Mouse (Mus musculus): ENCODE results near the gene Nf1. TPM values are rescaled to one million over a fixed set of nuclear protein-coding genes. Genes with fewer than 3 reads are reported as not detected.
"Not testable (repeated sequence)": the region's sequence is repeated elsewhere in the genome, so short reads cannot be mapped to it uniquely, and the experiment has no call there.

Nf1 gene
- total RNA-seq (2021), result 10 to 100 TPM; 15.8 to 17.4 TPM
- long read RNA-seq, experiment 1, partial matches to known transcripts, result 0 of 1 reads
- long read RNA-seq, experiment 1, other reads (novel, unspliced or antisense), result 0 of 1 reads
- long read RNA-seq, experiment 2, partial matches to known transcripts, result 0 of 3 reads
- long read RNA-seq, experiment 2, other reads (novel, unspliced or antisense), result 3 of 3 reads

DNA sequence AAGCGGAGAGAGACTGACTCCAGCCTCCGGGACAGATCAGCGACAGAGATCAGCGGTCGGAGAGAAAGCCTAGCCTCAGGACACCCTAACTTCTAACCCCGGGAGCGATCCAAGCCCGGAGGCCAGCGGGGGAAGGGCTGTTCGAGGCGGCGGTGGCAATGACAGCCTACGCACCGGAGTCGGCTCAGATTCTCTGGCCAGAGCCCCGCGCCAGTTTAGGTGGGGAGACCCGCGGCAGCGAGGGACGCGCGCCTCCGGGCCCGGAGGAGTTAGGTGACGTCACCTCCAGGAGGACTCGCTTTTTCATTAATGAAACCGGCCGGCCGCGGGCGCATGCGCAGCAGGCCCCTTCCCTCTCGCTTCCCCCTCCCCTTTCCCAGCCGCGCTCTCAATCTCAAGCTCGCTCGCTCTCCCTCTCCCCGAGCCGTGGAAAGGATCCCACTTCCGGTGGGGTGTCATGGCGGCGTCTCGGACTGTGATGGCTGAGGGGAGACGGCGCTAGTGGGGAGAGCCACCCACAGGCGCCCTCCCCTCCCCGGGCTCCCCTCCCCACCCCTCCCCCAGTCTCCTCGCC lies at the start of gene Nf1:
Nf1 (plus strand) TSS at position 460 of the 574 bp plus-strand sequence.
- DNase-seq, result peak; percentile 94

DNA sequence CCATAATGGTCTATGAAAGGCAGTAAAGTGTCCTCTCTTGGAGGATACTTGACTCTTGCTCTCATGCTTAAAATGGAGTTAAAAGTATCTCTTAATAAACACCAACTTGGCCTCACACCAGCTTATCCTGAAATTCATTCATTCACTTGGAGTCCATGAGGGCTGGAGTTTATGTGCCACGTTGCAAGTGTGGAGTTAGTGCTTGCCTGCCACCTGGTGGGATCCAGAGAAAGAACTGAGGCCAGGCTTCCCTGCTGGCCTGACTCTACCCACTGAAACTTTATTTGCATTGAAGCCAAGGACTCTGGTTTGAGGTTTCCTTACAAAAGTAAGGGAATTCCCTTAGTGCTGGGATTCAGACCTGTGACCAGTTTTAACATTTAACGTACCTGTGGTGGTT lies 49.0 kb upstream of the Nf1 start:
- DNase-seq, result no peak

DNA sequence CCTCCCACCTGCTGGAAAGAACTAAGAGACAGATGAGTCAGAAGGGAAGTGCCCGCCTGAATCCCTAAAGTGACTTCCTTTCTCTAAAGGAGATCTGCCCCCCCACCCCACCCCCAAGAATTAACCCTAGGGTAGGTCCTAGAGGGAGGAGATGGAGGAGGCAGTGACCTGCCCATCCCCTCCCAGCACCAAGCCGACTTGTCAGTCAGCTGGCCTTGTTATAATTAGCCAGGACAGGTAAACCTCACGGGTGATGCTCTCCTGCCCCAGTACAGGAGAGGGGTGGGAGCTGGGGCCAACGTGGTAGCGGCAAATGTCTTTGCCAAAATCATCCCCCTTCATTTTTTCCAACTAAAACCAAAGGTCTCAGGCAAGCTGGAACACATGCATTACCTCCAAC lies 47.8 kb upstream of the Nf1 start:
- DNase-seq, result no peak

DNA sequence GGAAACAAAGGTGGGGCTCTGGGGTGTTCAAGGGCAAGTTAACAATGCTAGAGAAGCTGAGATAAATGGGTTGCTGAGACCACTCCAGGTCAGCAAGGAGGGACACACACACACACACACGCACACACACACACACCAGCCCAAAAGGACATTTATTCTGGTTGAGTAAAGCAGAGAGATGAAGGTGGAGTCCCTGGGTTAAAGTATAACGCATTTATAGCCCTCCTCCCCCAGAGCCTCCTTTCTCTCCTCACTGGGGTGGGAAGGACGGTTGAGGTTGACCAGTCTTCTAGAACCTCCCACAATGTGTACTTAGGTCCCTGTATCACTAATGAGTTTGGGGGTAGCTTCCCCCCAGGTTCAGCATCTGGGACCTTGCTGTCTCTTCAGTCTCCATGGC lies 47.4 kb upstream of the Nf1 start:
- no peak for DNase-seq

DNA sequence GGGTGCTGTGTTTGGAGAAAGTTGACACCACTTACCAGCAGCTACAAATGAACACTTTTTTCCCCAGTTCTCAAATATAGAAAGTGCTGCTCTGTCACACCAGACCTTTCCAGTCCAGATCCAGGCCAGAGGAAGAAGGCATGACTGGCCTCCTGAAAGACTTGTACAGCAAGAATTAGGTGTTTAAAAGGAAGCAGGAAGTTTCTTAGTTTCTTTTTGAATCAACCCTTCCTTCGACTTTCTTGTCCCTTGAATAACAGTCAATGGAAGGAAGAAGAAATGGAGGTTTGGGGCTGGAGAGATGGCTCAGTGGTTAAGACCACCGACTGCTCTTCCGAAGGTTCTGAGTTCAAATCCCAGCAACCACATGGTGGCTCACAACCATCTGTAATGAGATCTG lies 46.5 kb upstream of the Nf1 start:
- DNase-seq, result no peak

DNA sequence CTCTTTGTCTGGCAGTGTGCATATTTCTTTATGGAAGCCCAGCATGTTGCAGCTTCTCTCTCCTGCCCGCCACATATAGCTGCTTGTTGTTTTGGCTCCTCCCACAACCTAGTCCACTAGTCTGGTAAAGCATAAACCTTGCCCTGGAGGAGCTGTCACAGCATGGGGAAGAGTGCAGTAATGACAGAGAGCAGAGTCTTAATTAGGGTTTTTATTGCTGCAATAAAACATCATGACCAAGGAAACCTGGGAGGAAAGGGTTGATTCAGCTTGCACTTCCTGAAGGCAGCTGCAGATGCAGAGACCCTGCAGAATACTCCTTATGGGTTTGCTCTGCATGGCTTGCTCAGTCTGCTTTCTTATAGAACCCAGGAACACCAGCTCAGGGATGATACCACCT lies 45.5 kb upstream of the Nf1 start:
- DNase-seq, result no peak

DNA sequence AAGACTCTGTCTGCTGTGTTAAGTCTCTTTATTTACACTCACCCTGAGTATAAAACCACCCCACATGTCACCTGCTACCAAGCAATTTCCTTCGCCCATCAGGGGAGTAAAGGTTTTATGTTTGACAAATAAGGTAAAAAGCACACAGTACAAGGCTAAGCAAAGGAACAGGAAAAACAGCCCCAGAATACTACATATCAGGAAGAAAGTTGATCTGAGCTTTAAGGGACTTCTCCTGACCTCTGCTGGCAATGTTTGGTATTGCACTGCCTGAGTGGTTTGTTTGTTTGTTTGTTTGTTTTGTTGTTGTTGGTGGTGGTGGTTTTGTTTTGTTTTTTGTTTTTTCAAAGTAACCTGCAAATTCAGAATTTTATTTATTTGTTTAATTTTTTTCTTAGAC lies 43.3 kb upstream of the Nf1 start:
- no peak for DNase-seq

DNA sequence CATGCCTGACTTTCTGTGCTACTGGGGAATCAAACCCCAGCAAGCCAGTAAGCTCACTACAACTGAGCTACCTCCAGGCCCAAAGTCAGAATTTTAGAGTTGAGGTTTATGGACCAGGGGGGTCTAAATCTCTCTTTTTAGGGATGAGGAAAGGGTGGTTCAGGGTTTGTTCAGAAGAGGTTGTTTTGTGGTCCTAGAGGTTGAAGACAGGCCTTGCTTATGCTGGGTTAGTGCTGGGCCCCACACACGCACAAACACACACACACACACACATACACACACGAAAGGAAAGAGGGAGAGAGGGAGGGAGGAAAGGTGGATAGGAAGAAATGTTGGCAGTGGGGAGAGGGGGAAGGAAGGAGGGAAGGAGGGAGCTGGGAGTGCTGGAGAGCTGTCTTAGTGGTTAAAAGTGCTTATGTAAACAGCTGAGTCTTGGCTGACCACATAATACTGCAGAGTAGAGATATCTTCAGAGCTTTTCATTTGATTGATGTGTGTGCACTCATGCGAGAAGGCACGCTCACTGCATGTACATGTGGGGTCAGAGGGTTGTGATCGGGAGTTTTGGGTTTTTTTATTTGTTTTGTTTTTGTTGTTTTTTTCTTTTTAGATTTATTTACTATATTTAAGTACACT lies 42.5 kb upstream of the Nf1 start, which contains the start of gene Gm9964:
Gm9964 (minus strand) TSS at position 51 of the 636 bp plus-strand sequence.
- DNase-seq, result no peak

DNA sequence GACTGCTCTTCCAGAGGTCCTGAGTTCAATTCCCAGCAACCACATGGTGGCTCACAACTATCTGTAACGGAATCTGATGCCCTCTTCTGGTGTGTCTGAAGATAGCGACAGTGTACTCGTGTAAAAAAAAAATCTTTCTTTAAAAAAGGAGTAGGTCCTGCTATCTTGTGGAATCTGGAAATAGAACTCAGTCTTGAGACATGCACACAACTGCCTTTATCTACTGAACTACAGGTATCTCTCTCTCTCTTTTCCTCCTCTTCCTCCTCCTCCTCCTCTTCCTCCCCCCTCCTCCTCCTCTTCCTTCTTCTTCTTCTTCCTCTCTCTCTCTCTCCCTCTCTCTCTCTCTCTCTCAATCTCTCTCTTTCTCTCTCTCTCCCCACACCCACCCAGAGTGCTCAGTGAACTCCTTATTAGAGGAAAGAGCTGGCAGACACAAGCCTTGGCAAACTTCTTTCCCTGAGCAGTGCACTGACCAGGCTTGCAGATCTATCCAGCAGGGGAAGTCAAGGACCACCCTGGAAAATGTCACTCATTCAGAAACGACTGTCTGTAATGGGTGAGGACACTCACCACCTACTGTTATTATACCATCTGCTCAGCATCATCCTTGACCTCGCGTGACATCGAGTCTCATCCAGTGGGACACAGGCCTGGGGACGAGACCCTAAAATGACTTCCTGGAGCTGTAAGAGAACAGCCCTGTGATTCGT lies 39.6 kb upstream of the Nf1 start:
- no peak for DNase-seq

DNA sequence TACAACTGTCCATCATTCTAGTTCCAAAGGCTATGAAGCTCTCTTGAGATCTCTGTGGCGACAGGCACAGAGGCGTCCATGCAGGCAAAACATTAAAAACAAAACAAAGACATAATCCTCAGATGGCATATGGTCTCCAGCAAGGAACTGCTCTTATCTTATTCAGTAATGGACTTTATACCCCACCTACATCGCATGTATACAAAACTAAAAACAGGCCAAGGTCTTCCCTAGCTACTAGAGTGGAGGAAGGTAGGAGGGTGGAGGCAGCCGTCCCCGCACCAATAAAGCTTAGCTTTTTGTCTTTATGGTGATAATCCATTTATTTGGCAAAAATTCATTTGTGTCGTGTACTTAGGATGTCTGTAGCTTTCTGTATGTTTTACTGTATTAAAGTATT lies 36.4 kb upstream of the Nf1 start:
- no peak for DNase-seq

DNA sequence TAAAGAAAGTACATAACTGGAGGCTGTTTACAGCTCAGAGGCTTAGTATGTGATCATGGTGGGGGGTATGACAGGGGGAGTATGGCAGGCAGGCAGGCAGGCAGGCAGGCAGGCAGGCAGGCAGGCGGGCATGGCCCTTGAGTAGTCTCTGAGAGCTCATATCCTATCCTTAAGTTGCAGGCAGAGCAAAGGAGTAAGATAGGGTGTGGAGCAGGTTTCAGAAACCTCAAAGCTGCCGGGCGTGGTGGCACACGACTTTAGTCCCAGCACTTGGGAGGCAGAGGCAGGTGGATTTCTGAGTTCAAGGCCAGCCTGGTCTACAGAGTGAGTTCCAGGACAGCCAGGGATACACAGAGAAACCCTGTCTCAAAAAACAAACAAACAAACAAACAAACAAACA lies 35.2 kb upstream of the Nf1 start:
- not testable (repeated sequence) for DNase-seq

DNA sequence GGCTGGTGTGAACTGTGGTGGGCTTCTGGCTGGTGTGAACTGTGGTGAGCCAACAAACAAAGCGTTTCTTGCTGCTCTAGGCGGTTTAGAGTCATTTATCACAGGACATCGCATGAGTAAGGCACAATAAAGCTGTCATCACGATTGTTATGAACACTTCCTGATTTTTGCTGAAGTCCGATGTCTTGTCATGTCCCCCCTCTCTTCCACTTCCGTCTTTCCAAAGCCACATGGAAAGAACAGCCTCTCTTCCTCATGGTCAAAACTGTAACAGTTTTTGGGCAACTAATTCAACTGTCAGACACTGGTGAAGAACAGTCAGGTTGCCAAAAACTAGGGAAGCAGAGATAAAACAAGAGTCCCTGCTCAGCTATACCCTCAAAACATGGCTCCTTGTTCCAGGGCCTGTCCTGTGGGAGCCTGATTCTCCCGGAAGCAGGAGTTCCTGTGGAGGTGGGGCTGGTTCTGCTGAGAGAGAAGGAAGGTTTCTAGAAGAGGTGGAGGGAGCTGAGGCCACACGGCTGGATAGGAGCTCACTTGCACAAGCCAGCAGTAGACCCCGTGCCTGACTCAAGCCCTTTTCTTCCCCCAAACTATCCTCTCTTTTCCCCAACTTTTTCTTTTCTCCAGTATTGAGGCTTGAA lies 33.7 kb upstream of the Nf1 start:
- no peak for DNase-seq

DNA sequence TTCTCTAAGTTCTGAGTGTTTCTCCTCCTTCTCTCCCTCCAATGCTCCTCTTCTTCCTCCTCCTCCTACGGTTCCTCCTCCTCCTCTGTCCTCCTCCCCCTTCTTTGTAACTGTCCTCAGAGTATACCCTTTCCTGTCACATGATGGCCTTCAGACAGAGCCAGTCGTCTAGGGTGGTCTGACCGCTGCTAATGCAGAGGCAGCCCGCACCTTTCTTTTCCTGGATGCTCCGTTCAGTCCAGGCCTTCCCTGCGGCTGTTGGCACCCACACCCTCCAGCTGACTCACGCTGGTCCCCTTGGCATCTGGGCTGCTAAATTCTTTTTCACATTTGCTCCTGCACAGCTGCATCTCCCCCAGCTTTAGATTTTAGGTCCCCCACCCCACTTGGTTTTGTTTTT lies 33.0 kb upstream of the Nf1 start:
- DNase-seq, result peak; percentile 15

DNA sequence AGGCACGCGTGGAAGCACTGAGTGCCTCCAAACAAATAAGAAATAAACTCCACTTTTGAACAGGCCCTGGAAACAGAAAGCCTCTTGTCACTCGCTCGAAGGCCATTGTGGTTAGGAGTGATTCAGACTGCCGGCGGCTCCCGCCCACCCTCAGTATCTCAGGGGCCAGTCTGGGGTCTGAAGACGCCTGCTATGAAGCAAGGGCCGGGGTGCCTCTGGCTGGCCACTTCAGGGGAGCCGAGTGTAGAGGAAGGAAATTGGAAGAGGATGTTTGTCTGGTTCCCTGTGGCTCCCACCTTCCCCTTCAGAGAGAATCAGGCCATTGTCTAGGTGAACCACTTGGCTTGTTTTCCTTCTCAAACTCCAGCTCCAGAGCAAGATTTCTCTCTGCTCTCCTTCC lies 32.5 kb upstream of the Nf1 start:
- no peak for DNase-seq

DNA sequence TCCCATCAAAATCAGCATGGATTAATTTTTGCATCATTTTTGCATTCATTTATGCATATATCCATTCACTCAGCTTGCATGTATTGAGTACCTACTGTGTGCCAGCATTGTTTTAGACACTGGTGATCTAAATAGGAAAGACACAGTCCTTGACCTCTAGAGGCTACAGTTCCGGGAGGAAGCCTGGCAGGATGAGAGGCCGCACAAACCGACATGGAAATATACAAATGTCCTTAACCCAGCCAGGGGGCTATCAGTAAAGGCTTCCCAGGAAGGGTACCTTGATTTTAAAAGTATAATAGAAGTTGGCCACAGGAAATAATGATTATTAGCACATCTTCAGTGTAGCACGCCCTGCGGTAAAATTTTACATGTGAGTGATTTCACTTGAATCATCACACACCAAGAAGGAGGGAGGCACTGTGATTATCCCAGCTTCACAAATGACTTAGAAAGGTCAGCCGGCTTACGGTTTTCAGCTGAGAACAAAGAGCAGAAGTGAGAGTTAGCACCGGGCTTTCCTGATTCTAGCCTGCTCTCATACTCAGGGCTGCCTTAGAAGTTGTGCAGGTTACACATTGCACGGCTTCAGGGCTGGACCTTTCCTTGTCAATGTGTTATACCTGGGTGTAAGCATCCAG lies 31.8 kb upstream of the Nf1 start:
- DNase-seq, result no peak

DNA sequence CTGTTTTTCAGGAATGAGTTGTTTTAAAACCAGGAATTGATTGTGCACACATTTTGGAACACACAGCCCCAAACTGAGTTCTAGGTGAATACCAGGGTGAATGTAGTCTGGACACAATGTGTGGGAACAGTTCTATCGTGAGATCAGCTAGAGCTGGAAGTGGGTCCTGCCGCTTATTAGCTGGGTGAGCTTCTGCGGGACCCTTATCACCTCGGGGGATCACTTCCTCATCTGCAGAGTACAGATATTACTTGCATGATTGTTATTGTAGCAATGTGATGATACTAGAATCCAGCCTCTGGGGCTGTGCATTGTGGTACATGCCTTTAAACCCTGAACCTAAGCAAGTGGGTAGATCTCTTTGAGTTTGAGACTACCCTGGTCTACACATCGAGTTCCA lies 29.0 kb upstream of the Nf1 start:
- DNase-seq, result no peak

DNA sequence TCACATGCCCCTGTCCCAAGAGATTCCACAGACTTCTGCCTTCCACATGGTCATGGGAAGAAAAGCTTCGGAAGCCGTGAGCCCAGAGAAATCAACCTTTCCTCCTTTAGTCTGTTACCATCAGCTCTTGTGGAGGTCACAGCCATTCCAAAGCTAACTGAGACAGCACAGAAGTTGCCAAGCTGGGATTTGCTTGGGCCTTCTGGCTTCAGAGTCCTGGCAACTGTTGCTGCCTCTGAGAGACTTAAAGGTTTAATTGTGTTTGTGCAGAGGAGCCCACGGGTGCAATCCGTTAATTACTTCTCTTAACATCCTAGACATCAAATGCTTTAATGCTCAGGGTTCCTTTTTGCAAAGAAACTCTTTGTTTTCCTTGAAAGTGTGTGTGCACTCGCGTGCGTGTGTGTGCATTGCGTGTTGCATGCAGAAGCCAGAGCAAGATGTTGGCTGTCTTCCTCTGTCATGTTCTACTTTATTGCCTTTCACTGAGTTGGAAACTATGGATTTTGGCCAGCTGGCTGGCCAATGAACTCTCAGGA lies 22.6 kb upstream of the Nf1 start:
- no peak for DNase-seq

DNA sequence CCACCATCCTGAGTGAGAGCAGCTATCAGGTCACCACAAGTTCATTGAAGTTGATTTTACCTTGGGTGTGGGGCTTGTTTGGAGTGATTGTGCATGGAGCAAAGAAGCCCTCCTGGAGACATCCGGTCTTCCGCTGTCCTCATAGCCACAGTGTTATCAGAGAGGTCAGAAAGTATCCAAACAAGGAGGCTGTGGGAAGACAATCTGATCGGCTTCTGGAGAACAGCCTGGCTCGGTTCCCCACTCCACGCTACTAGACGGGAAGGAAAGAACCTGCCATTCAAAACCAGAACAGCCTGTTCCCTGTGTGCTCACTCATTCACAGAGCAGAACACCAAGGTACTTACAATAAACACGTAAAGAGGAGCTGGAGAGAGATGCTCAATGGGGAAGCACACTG lies 19.7 kb upstream of the Nf1 start:
- DNase-seq, result no peak

DNA sequence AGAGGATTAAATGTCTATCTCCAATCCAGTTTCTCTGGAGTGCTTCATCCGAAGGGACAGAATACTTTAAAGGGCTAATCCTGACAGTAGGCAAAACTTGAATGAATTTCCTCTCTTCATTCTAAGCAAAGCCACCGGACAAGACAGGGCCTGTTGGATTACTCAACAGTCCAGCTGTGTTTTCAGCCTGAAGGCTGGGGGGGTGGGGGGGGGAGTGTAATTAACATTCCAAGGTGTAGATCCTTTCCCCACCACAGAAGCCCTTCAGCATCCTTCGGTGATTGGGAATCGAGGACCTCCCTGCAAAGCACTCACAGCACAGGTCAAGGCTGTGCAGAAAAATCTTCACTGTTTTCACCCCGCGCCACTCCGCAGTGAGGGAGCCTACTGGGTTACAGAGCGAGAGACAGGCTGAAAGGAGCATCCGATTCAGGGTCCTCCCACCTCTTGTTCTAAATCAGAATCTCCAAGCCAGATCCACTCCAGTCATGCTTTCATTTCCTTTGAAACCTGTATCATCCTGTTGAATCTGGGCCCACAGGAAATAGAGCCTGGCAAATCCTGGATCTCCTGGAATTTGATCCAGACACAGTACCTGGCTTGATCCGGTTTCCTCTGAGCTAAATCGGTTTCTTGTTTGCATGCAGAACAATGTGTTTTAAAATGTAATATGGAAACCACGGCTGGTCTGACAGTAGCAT lies 15.4 kb upstream of the Nf1 start:
- DNase-seq, result no peak

DNA sequence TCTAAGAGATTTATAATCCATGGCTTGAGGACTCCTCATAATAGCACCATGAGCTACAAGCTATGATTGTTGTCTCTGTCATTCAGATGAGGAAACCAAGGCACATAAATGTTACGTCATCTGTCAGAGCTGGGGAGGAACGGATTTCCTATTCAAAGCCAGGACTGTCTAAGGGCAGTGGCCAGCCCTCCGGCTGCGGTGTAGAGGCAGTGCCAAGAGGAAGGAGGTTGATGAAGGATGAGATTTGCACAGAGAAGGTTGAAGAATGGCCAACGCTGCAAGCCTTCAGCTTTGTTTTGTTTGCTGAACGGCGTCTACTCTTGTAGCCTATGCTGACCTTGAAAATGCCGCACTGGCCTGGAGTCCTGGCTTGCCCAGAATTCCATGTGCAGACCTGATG lies 13.8 kb upstream of the Nf1 start:
- no peak for DNase-seq

DNA sequence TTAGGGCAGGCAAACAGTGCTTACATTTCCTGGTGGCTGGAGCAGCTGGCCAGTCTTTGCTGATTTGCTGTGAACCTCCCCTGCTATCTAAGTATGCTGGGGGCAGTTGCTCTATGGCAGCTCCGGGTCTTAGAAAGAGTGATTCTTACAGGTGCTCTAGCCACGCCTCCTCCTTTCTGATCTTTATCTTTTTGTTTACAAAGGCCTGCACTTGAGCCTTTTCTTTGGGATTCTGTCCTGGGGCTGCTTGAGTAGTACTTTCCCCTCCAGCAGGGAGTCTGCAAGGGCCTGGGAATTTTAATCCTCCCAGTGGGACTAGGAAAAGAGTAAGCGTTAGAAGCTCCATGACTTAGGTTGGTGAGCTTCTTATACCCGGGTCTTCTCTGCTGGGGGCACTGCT lies 12.4 kb upstream of the Nf1 start:
- no peak for DNase-seq

DNA sequence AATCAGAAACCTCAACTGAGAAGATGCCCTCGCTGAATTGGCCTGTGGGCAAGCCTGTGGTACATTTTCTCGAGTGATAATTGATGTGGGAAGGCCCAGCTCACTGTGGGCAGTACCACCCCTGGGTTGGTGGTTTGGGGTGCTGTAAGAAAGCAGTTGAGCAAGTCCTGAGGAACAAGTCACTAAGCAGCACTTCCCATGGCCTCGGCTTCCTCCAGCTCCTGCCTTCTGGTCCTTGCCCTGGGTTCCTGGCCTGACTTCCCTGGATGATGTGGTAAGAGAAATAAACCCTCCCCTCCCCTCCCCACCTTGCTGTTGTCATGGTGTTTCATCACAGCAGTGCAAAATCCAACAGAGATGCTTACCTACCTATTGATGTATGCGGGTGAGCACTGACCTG lies 11.4 kb upstream of the Nf1 start:
- no peak for DNase-seq

All from gastrocnemius, postnatal 25 days (tissue).